Mouse (Mus musculus) ES-Bruce4 (cell line): ENCODE measurements around the gene Pkd1l3.

Experiments
- CTCF ChIP-seq: IDR thresholded peaks from one replicate; pipeline ENCODE4 v1.8.1; 2011; ENCODE audit warnings: low read depth, low read length
- EP300 ChIP-seq: IDR thresholded peaks from 2 replicates; pipeline ENCODE4 v1.6.1; 2011; ENCODE audit warnings: low read depth, low read length; ENCODE audit not compliant: insufficient read depth
- POLR2A ChIP-seq: IDR thresholded peaks from one replicate; pipeline ENCODE4 v1.8.1; 2011; ENCODE audit warnings: low read length; ENCODE audit not compliant: insufficient read depth

GRCm38 (mm10) chr8:109628638-109629037 lies 14.3 kb downstream of the Pkd1l3 start:
- TF ChIP-seq CTCF (no peak), EP300 (no peak), POLR2A (no peak)
